Mouse (Mus musculus) embryonic facial prominence, embryonic 13.5 days (tissue): ENCODE results near the gene Pawr. TPM values are rescaled to one million over a fixed set of nuclear protein-coding genes. Genes with fewer than 3 reads are reported as not detected.

ENCODE experiments used
- ATAC-seq: fragments of 200-750 bp; cut with Nextera tagmentation; 2 replicates; pipeline ENCODE4 v1.8.0; 2017; ENCODE audit warnings: low read depth; ENCODE audit not compliant: insufficient number of reproducible peaks, insufficient read depth, low FRiP score, low TSS enrichment
- H3K27ac ChIP-seq: fragments of 300-500 bp; sonication (generic); 2 replicates; pipeline ENCODE4 v1.5.1; 2015; ENCODE audit warnings: moderate library complexity, mild to moderate bottlenecking, inconsistent platforms
- H3K27me3 ChIP-seq: fragments of 300-500 bp; sonication (generic); 2 replicates; pipeline ENCODE4 v1.6.1; 2015; ENCODE audit warnings: mild to moderate bottlenecking, inconsistent platforms
- H3K36me3 ChIP-seq: fragments of 300-500 bp; sonication (generic); 2 replicates; pipeline ENCODE4 v1.6.1; 2015; ENCODE audit warnings: mild to moderate bottlenecking, inconsistent platforms
- H3K4me1 ChIP-seq: fragments of 300-500 bp; sonication (generic); 2 replicates; pipeline ENCODE4 v1.6.1; 2015; ENCODE audit warnings: inconsistent platforms
- H3K4me2 ChIP-seq: fragments of 300-500 bp; sonication (generic); 2 replicates; pipeline ENCODE4 v1.6.1; 2015; ENCODE audit warnings: moderate library complexity, mild to moderate bottlenecking, inconsistent platforms
- H3K4me3 ChIP-seq: fragments of 300-500 bp; sonication (generic); 2 replicates; pipeline ENCODE4 v1.5.1; 2015; ENCODE audit warnings: mild to moderate bottlenecking, inconsistent platforms
- H3K9ac ChIP-seq: fragments of 300-500 bp; sonication (generic); 2 replicates; pipeline ENCODE4 v1.6.1; 2015; ENCODE audit warnings: mild to moderate bottlenecking, inconsistent platforms
- H3K9me3 ChIP-seq: fragments of 300-500 bp; sonication (generic); 2 replicates; pipeline ENCODE4 v1.6.1; 2016; ENCODE audit warnings: inconsistent platforms
- WGBS: fragments of 180-500 bp; shearing (Covaris S2); methylation state at CpG from one replicate; pipeline ENCODE4 v1.1.7; 2015; ENCODE audit warnings: mixed read lengths; 5-methylcytosine and 5-hydroxymethylcytosine counted together
- polyA plus RNA-seq: library from polyadenylated mRNA; unstranded; fragments of >200 nt; fragmentation: Nextera tagmentation; extraction: Ambion mirVana; gene quantifications from 2 replicates; pipeline ENCODE4 v1.2.1, GENCODE M21; 2015

The Pawr gene
- polyA plus RNA-seq, 1 experiment from 2014 or later = 6.3 TPM

DNA sequence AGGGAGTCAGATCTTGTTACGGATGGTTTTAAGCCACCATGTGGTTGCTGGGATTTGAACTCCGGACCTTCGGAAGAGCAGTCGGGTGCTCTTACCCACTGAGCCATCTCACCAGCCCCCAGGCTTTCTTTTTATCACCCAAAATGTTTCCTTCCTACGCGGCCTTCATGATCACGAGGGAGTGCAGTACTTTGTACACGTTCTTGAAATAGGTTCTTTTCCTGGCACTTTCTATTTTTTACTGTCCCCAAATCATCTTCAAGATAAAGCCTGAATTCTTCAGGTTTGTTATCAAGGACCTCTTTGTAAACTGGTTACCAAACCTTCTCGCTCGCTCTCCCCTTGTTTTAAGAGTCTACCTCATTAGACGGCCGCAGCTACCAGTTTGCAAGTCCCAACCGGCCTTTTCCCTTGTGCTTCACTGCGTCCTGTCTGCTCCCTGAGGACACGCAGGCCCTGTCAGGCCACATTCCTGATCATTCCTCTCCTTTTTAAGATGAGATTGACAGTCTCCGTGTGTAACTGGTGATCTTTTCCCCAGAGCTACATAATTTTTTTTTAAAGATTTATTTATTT lies 38.2 kb upstream of the Pawr start:
- no peak for ATAC-seq
- Histone ChIP-seq H3K36me3 (no peaks in the 10 kb centered on the region), H3K9ac (no peak overlapping the region), H3K9me3 (no peaks in the 10 kb centered on the region), H3K27ac (no peak overlapping the region), H3K27me3 (no peaks in the 10 kb centered on the region), H3K4me1 (no peaks in the 10 kb centered on the region), H3K4me2 (no peak overlapping the region), H3K4me3 (no peak overlapping the region)
- whole genome bisulfite sequencing = 78% methylated on average over 16 of the region's 16 CpGs

DNA sequence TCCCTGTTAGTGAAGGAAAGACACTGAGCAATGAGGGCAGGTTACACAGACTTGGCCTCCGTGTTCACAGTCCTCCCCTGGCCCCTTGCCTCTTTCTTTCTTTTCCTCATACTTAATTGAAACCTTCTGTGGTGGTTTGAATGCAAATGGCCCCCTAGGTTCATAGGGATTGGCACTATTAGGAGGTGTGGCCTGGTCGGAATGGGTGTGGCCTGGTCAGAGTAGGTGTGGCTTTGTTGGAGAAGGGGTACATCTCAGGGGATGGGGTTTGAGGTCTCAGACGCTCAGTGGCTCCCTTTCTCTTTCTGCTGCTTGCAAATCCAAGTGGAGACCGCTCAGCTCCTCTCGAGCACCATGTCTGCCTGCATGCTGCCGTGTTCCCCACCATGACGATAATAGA lies 37.2 kb upstream of the Pawr start:
- Histone ChIP-seq H3K9ac (no peak overlapping the region), H3K4me2 (no peak overlapping the region), H3K4me3 (no peak overlapping the region), H3K36me3 (no peaks in the 10 kb centered on the region), H3K4me1 (no peaks in the 10 kb centered on the region), H3K9me3 (no peaks in the 10 kb centered on the region), H3K27me3 (no peaks in the 10 kb centered on the region), H3K27ac (no peak overlapping the region)
- WGBS = 76% methylated on average over 7 of the region's 7 CpGs
- ATAC-seq = no peak

GRCm38 (mm10) chr10:108296446-108296845 lies 35.5 kb upstream of the Pawr start:
- whole genome bisulfite sequencing = 82% methylated on average over 7 of the region's 7 CpGs
- H3K9ac ChIP-seq = no peak overlapping the region

GRCm38 (mm10) chr10:108298261-108298660 lies 33.7 kb upstream of the Pawr start:
- no peak for ATAC-seq
- H3K9me3 ChIP-seq = no peaks in the 10 kb centered on the region
- H3K4me2 ChIP-seq = no peak overlapping the region
- no peak overlapping the region for H3K27ac ChIP-seq
- no peaks in the 10 kb centered on the region for H3K4me1 ChIP-seq
- 91% methylated on average over 13 of the region's 13 CpGs for WGBS
- no peak overlapping the region for H3K4me3 ChIP-seq
- H3K27me3 ChIP-seq = no peaks in the 10 kb centered on the region
- H3K36me3 ChIP-seq = no peaks in the 10 kb centered on the region
- no peak overlapping the region for H3K9ac ChIP-seq

More at GRCm38 (mm10) chr10:108296446-108296845, 35.5 kb upstream of the Pawr start:
- no peaks in the 10 kb centered on the region for H3K36me3 ChIP-seq
- no peaks in the 10 kb centered on the region for H3K27me3 ChIP-seq
- no peaks in the 10 kb centered on the region for H3K4me1 ChIP-seq
- no peak overlapping the region for H3K4me3 ChIP-seq
- no peak overlapping the region for H3K27ac ChIP-seq
- no peak for ATAC-seq
- no peaks in the 10 kb centered on the region for H3K9me3 ChIP-seq
- no peak overlapping the region for H3K4me2 ChIP-seq

DNA sequence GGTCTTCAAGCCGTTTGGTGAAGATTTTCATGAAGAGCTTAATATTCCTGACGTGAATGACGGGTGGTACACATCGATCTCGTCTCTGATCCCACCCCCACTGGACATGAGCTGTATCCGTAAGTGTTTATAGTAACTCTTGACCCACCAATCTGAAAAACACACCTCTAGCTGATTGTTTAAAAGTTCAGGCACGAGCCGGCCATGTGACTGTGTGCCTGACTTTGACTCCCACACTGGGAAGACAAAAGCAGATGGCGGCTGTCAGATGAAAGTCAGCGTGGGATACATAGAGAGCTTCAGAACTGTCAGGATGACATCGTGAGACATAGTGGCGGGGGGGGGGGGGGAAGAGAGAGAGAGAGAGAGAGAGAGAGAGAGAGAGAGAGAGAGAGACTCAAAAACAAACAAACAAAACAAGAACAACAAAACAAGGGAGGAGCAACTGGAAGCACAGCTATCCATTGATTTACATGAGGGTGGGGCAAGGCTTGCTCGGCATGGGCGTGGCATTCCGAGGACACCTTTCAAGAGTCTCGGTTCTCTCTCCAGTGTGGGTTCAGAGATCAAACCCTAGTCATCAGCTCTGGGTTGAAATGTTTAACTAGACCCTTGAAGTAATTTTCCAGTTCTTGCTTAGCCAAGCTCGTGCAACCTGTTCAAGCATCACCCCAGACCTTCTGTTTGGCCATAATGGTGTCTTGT lies 32.9 kb upstream of the Pawr start:
- no peak overlapping the region for H3K4me3 ChIP-seq
- no peak overlapping the region for H3K9ac ChIP-seq
- no peaks in the 10 kb centered on the region for H3K4me1 ChIP-seq
- H3K27me3 ChIP-seq = no peaks in the 10 kb centered on the region
- no peak overlapping the region for H3K27ac ChIP-seq
- no peak overlapping the region for H3K4me2 ChIP-seq
- no peaks in the 10 kb centered on the region for H3K36me3 ChIP-seq
- 83% methylated on average over 16 of the region's 17 CpGs for WGBS
- no peaks in the 10 kb centered on the region for H3K9me3 ChIP-seq
- ATAC-seq = no peak

- H3K4me2 ChIP-seq = no peak overlapping the region
- no peak overlapping the region for H3K9ac ChIP-seq
- H3K9me3 ChIP-seq = no peaks in the 10 kb centered on the region
- no peak for ATAC-seq
- H3K27ac ChIP-seq = no peak overlapping the region
- WGBS = 75% methylated on average over 11 of the region's 11 CpGs
- no peak overlapping the region for H3K4me3 ChIP-seq
- H3K4me1 ChIP-seq = no peaks in the 10 kb centered on the region
- H3K27me3 ChIP-seq = no peaks in the 10 kb centered on the region
- no peaks in the 10 kb centered on the region for H3K36me3 ChIP-seq
Measured at GRCm38 (mm10) chr10:108299828-108300227, 32.1 kb upstream of the Pawr start.

DNA sequence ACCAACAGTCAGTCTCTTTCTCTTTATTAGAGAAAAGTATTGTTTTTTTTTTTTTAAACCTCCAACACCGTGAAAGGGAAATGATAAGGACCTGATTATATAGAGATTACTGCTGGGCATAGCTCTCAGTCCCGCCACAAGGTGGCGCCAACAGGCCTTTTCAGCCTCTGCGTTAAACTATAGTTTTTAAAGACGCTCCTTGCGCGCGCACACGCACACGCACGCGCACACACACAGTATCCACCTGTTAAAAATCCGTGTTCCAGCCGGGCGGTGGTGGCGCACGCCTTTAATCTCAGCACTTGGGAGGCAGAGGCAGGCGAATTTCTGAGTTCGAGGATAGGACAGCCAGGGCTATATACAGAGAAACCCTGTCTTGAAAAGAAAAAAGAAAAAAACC lies 31.1 kb upstream of the Pawr start:
- ATAC-seq = 0 out of 2 replicates have a peak, but pooled peaks have one; percentile 37
- Histone ChIP-seq H3K36me3 (no peaks in the 10 kb centered on the region), H3K4me2 (peak overlapping the region; percentile 39), H3K4me3 (no peak overlapping the region), H3K9ac (no peak overlapping the region), H3K9me3 (no peaks in the 10 kb centered on the region), H3K4me1 (no peaks in the 10 kb centered on the region), H3K27ac (no peak overlapping the region), H3K27me3 (no peaks in the 10 kb centered on the region)
- 13% methylated on average over 19 of the region's 19 CpGs for WGBS

DNA sequence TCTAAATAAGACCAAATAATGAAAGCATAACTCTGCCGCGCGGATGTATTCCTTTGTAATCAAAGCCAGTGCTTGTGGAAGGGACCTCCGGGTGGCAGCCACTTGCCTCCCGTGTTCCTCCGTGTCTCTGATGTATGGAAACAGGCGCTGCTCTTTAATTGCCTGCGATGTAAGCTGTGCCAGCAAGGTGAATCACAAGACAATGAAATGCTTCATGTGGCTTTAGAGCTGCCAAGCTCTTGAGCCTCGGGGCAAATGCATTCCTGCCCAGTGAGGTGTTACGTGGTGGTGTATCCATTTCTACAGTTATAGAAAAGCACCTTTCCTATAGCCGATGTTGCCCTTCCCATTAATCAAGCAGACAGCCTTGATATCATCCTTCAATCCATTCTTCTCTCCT lies 24.1 kb upstream of the Pawr start:
- Histone ChIP-seq H3K36me3 (no peaks in the 10 kb centered on the region), H3K9me3 (no peaks in the 10 kb centered on the region), H3K4me3 (no peak overlapping the region), H3K4me1 (no peaks in the 10 kb centered on the region), H3K27me3 (no peaks in the 10 kb centered on the region), H3K27ac (no peak overlapping the region), H3K9ac (no peak overlapping the region), H3K4me2 (0 out of 2 replicates have a peak overlapping the region, but pooled peaks have one; percentile 7)
- WGBS = 55% methylated on average over 11 of the region's 11 CpGs
- no peak for ATAC-seq

DNA sequence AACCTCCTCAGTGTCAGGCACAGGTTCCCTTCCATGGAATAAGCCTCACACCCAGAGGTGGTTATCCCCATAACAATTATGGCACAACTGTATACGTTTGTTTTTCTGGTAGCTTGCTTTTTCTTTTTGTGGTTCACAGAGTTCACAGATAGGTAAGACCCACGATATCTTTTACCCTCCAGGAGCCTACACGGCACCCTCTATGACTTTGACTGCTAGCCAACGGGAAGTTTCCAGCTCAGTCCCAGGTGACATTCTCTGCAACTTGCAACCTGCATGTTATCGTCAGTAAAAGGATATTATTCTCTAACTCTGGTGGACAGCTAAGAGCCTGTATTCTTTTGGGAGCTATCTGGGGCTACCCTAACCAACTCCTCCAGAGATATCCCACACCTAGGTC lies 21.7 kb upstream of the Pawr start:
- no peak for ATAC-seq
- Histone ChIP-seq H3K36me3 (no peaks in the 10 kb centered on the region), H3K4me1 (no peaks in the 10 kb centered on the region), H3K4me2 (no peak overlapping the region), H3K9me3 (no peaks in the 10 kb centered on the region), H3K4me3 (no peak overlapping the region), H3K27ac (no peak overlapping the region), H3K27me3 (no peaks in the 10 kb centered on the region), H3K9ac (no peak overlapping the region)
- WGBS = 88% methylated on average over 5 of the region's 5 CpGs

- Histone ChIP-seq H3K27ac (no peak overlapping the region), H3K4me1 (no peaks in the 10 kb centered on the region), H3K4me3 (no peak overlapping the region), H3K9ac (no peak overlapping the region), H3K36me3 (no peaks in the 10 kb centered on the region), H3K27me3 (no peaks in the 10 kb centered on the region), H3K4me2 (no peak overlapping the region), H3K9me3 (no peaks in the 10 kb centered on the region)
- no peak for ATAC-seq
- WGBS = 85% methylated on average over 3 of the region's 3 CpGs
Measured at GRCm38 (mm10) chr10:108311396-108311795, 20.5 kb upstream of the Pawr start.

GRCm38 (mm10) chr10:108313845-108314244 lies 18.1 kb upstream of the Pawr start:
- H3K9ac ChIP-seq = no peak overlapping the region
- no peaks in the 10 kb centered on the region for H3K36me3 ChIP-seq
- no peaks in the 10 kb centered on the region for H3K4me1 ChIP-seq
- 39% methylated on average over 6 of the region's 6 CpGs for WGBS
- H3K4me3 ChIP-seq = no peak overlapping the region
- H3K27me3 ChIP-seq = no peaks in the 10 kb centered on the region
- H3K9me3 ChIP-seq = no peaks in the 10 kb centered on the region
- H3K27ac ChIP-seq = no peak overlapping the region
- ATAC-seq = no peak
- no peak overlapping the region for H3K4me2 ChIP-seq

DNA sequence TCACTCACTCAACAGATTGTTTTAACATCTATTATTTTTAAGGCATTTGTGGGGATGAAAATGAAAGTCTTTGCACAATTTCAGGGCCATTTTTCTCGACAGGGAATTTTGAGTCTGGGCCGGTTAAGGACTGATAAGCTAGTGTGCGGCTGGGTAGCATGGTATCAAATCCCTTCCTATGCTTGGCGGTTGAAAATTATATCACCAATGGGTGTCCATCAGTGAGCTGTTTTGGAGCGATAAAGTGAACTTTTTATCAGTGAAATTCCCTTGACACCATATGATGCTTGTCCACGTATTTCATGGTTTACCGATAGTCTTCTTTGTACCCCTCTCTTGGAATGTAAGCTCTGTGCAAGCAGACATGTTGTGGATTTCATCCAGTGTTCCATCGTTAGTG lies 17.5 kb upstream of the Pawr start:
- H3K27me3 ChIP-seq = no peaks in the 10 kb centered on the region
- no peak for ATAC-seq
- no peaks in the 10 kb centered on the region for H3K9me3 ChIP-seq
- no peaks in the 10 kb centered on the region for H3K4me1 ChIP-seq
- no peak overlapping the region for H3K9ac ChIP-seq
- 77% methylated on average over 8 of the region's 8 CpGs for WGBS
- no peaks in the 10 kb centered on the region for H3K36me3 ChIP-seq
- H3K27ac ChIP-seq = peak overlapping the region; percentile 17; the same call in 1 of the 2 replicates
- H3K4me3 ChIP-seq = no peak overlapping the region
- H3K4me2 ChIP-seq = no peak overlapping the region
